Mouse (Mus musculus) stomach, embryonic 14.5 days (tissue): Measurements from ENCODE around the gene Robo1. TPM values are rescaled to one million over a fixed set of nuclear protein-coding genes. Genes with fewer than 3 reads are reported as not detected.

Experiments used
- ATAC-seq: fragments of 200-750 bp; cut with Nextera tagmentation; 2 replicates; pipeline ENCODE4 v1.8.0; 2017; ENCODE audit warnings: low read depth, moderate TSS enrichment; ENCODE audit not compliant: insufficient number of reproducible peaks, insufficient read depth, low FRiP score
- H3K27ac ChIP-seq: fragments of 300-500 bp; sonication (generic); 2 replicates; pipeline ENCODE4 v1.5.1; 2014; ENCODE audit warnings: mild to moderate bottlenecking, low read length, moderate library complexity, mixed read lengths
- H3K27me3 ChIP-seq: fragments of 300-500 bp; sonication (generic); 2 replicates; pipeline ENCODE4 v1.6.1; 2014; ENCODE audit warnings: low read length, control low read depth, mixed read lengths; ENCODE audit not compliant: control insufficient read depth, insufficient read depth
- H3K36me3 ChIP-seq: fragments of 300-500 bp; sonication (generic); 2 replicates; pipeline ENCODE4 v1.6.1; 2014; ENCODE audit warnings: mild to moderate bottlenecking, control low read depth, low read length, moderate library complexity, mixed read lengths; ENCODE audit not compliant: control insufficient read depth, insufficient read depth
- H3K4me1 ChIP-seq: fragments of 300-500 bp; sonication (generic); 2 replicates; pipeline ENCODE4 v1.6.1; 2014; ENCODE audit warnings: low read length, control low read depth, mixed read lengths; ENCODE audit not compliant: control insufficient read depth, insufficient read depth
- H3K4me2 ChIP-seq: fragments of 300-500 bp; sonication (generic); replicated peaks from 2 replicates; pipeline ENCODE4 v1.6.1; 2014; ENCODE audit warnings: low read depth, low read length, control low read depth
- H3K4me3 ChIP-seq: fragments of 300-500 bp; sonication (generic); 2 replicates; pipeline ENCODE4 v1.5.1; 2014; ENCODE audit warnings: low read depth, low read length, control low read depth
- H3K9ac ChIP-seq: fragments of 300-500 bp; sonication (generic); replicated peaks from 2 replicates; pipeline ENCODE4 v1.6.1; 2014; ENCODE audit warnings: low read depth, mild to moderate bottlenecking, control low read depth, low read length, moderate library complexity, mixed read lengths
- H3K9me3 ChIP-seq: fragments of 300-500 bp; sonication (generic); 2 replicates; pipeline ENCODE4 v1.6.1; 2016; ENCODE audit warnings: low read depth, low read length, control low read depth; ENCODE audit not compliant: control insufficient read depth
- WGBS: fragments of 180-500 bp; shearing (Covaris S2); extraction: QIAGEN DNeasy Blood & Tissue Kit; methylation state at CpG from one replicate; pipeline ENCODE4 v1.1.7; 2014; 5-methylcytosine and 5-hydroxymethylcytosine counted together
- polyA plus RNA-seq: library from polyadenylated mRNA; unstranded; fragments of >200 nt; fragmentation: Nextera tagmentation; extraction: Ambion mirVana; gene quantifications from 2 replicates; pipeline ENCODE4 v1.2.1, GENCODE M21; 2014

The Robo1 gene
- polyA plus RNA-seq, 1 experiment from 2014 or later, result 37.5 TPM

- Histone ChIP-seq H3K9me3 (no peaks in the 10 kb centered on the region), H3K4me2 (no peak overlapping the region), H3K27ac (0 out of 2 replicates have a peak overlapping the region, but pooled peaks have one; percentile 44), H3K4me1 (peaks cover 8% of the 10 kb centered on the region; the same call in 1 of the 2 replicates), H3K4me3 (no peak overlapping the region), H3K9ac (no peak overlapping the region), H3K27me3 (no peaks in the 10 kb centered on the region), H3K36me3 (no peaks in the 10 kb centered on the region)
- 59% methylated on average over 14 of the region's 14 CpGs for WGBS
- no peak for ATAC-seq
Observed at GRCm38 (mm10) chr16:72721713-72722481, 413.8 kb downstream of the Robo1 start.

GRCm38 (mm10) chr16:72734234-72734633 is 426.1 kb downstream of the Robo1 start:
- H3K4me3 ChIP-seq, result no peak overlapping the region
- H3K27ac ChIP-seq, result peak overlapping the region; percentile 45; the same call in 1 of the 2 replicates
- no peak for ATAC-seq
- WGBS, result 68% methylated on average over 5 of the region's 5 CpGs
- peaks cover 10% of the 10 kb centered on the region; the same call in 1 of the 2 replicates for H3K4me1 ChIP-seq
- no peaks in the 10 kb centered on the region for H3K36me3 ChIP-seq
- no peaks in the 10 kb centered on the region for H3K27me3 ChIP-seq
- H3K9ac ChIP-seq, result no peak overlapping the region
- H3K4me2 ChIP-seq, result no peak overlapping the region
- H3K9me3 ChIP-seq, result no peaks in the 10 kb centered on the region

GRCm38 (mm10) chr16:72735175-72735574 is 427.1 kb downstream of the Robo1 start:
- Histone ChIP-seq H3K9ac (no peak overlapping the region), H3K36me3 (no peaks in the 10 kb centered on the region), H3K27ac (no peak overlapping the region), H3K4me2 (no peak overlapping the region), H3K9me3 (no peaks in the 10 kb centered on the region), H3K4me1 (peaks cover 10% of the 10 kb centered on the region; the same call in 1 of the 2 replicates), H3K27me3 (no peaks in the 10 kb centered on the region), H3K4me3 (no peak overlapping the region)
- ATAC-seq, result no peak
- WGBS, result 23% methylated on average over 11 of the region's 11 CpGs

- ATAC-seq, result no peak
- H3K4me2 ChIP-seq, result no peak overlapping the region
- H3K27ac ChIP-seq, result no peak overlapping the region
- H3K9me3 ChIP-seq, result no peaks in the 10 kb centered on the region
- H3K36me3 ChIP-seq, result no peaks in the 10 kb centered on the region
- H3K9ac ChIP-seq, result no peak overlapping the region
- 64% methylated on average over 3 of the region's 3 CpGs for WGBS
- H3K27me3 ChIP-seq, result no peaks in the 10 kb centered on the region
- H3K4me1 ChIP-seq, result peaks cover 10% of the 10 kb centered on the region; the same call in 1 of the 2 replicates
- H3K4me3 ChIP-seq, result no peak overlapping the region
Observed at GRCm38 (mm10) chr16:72735588-72735987, 427.5 kb downstream of the Robo1 start.

- Histone ChIP-seq H3K27ac (peak overlapping the region; percentile 57; the same call in 1 of the 2 replicates), H3K4me3 (no peak overlapping the region), H3K4me2 (no peak overlapping the region), H3K9ac (no peak overlapping the region), H3K9me3 (0 out of 2 replicates have a peak, but pooled peaks cover under 1% of the 10 kb centered on the region), H3K27me3 (no peaks in the 10 kb centered on the region), H3K36me3 (peaks cover 3% of the 10 kb centered on the region; the same call in 1 of the 2 replicates), H3K4me1 (peaks cover 10% of the 10 kb centered on the region; the same call in 1 of the 2 replicates)
- WGBS, result 16% methylated on average over 4 of the region's 4 CpGs
- no peak for ATAC-seq
Observed at GRCm38 (mm10) chr16:72737154-72737553, 429.0 kb downstream of the Robo1 start.

GRCm38 (mm10) chr16:72740218-72740617 is 432.1 kb downstream of the Robo1 start:
- no peak for ATAC-seq
- Histone ChIP-seq H3K4me3 (no peak overlapping the region), H3K27ac (no peak overlapping the region), H3K9ac (no peak overlapping the region), H3K9me3 (peaks cover 7% of the 10 kb centered on the region; the same call in 1 of the 2 replicates), H3K4me2 (no peak overlapping the region), H3K36me3 (peaks cover 6% of the 10 kb centered on the region), H3K27me3 (no peaks in the 10 kb centered on the region), H3K4me1 (peaks cover 10% of the 10 kb centered on the region; the same call in 1 of the 2 replicates)
- 92% methylated on average over 7 of the region's 7 CpGs for WGBS

GRCm38 (mm10) chr16:72747696-72748095 is 439.6 kb downstream of the Robo1 start:
- H3K9ac ChIP-seq, result no peak overlapping the region
- peaks cover 4% of the 10 kb centered on the region; the same call in 1 of the 2 replicates for H3K9me3 ChIP-seq
- no peak overlapping the region for H3K4me3 ChIP-seq
- no peak overlapping the region for H3K27ac ChIP-seq
- no peaks in the 10 kb centered on the region; the same call in none of the 2 replicates for H3K36me3 ChIP-seq
- 81% methylated on average over 5 of the region's 5 CpGs for WGBS
- no peak for ATAC-seq
- H3K4me2 ChIP-seq, result no peak overlapping the region
- H3K27me3 ChIP-seq, result no peaks in the 10 kb centered on the region
- H3K4me1 ChIP-seq, result no peaks in the 10 kb centered on the region

- Histone ChIP-seq H3K4me1 (0 out of 2 replicates have a peak, but pooled peaks cover 2% of the 10 kb centered on the region), H3K27me3 (no peaks in the 10 kb centered on the region), H3K27ac (no peak overlapping the region), H3K4me2 (no peak overlapping the region), H3K36me3 (no peaks in the 10 kb centered on the region), H3K4me3 (no peak overlapping the region), H3K9me3 (no peaks in the 10 kb centered on the region), H3K9ac (no peak overlapping the region)
- no peak for ATAC-seq
- 79% methylated on average over 9 of the region's 9 CpGs for WGBS
Observed at GRCm38 (mm10) chr16:72765128-72765913, 457.2 kb downstream of the Robo1 start.
